Mouse (Mus musculus): ENCODE data around the gene Ddx27.

The Ddx27 gene

DNA sequence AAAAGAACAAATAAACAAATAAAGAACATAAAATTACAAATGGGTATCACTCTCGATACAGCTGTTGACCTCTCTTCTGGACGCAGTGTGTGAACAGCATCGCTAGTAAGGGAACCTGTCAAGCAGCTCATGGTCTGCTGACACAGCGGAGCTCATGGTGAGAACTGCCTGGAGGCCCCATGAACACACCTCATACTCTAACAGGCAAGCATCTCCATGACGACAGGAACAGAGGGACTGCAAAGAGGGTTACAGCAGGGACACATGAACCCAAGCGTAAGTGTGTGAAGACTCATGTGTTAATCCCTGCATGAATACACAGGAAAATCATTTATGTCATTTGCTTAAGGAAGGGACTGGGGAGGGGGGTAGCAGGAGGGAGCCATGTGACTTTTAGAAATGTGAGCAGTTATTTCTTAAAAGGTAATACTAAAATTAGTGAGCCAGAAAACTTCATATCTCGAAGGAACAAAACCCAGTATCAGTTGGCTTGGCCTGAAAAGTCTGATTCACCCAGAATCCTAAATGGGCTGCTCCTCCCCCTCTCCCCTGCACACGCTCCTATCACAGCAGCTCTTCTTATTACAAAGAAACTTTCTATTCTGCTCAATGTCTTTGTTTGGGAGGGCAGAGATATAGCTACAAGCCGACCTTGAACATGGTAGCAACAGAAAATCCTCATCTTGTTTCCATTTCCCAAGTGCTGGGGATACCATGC, 38.3 kb downstream of the Ddx27 start:
- ChIA-PET POLR2A (interaction anchor here in 3 of 4 experiments (0.6 to 5.8 kb wide), 27 partner anchors 8 to 451 kb away, joined by 3 to 36 read pairs (median 4); partner anchors contain the start of genes Znfx1 (in 3 of the 3) and Ddx27 (in 1 of the 3)), CTCF (interaction anchor here (0.6 to 1.7 kb wide), 7 partner anchors 19 to 1221 kb away, joined by 3 to 5 read pairs (median 3); partner anchors contain the start of gene Ddx27 (in 1 of the 4))

DNA sequence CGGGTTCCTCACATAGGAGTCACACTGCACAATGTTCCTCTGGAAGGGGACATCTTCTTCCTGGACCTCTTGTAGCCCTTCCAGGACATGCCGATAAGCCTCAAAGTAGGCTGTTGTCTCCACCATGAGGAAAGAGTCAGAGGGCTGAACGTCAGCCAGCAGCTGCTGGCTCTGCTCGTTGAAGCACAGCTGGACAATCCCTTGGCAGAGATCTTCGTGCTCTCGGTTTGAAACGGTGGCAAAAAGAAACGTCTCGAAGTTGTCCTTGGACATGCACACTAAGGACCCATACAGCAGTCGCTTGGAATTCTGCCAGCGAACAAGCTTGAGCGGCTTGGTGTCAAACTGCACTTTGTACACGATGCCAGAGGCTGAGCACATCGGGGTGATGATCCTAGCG, 40.4 kb downstream of the Ddx27 start:
- ChIA-PET CTCF (interaction anchor here in 1 of 4 experiments (1.2 kb wide), 1 partner anchor 15 kb away, joined by 3 read pairs; no protein-coding TSS in a partner anchor), POLR2A (interaction anchor here in 3 of 4 experiments (0.5 to 7.2 kb wide), 12 partner anchors 9 to 45 kb away, joined by 3 to 104 read pairs (median 9); partner anchors contain the start of gene Ddx27 (in 1 of the 3))

DNA sequence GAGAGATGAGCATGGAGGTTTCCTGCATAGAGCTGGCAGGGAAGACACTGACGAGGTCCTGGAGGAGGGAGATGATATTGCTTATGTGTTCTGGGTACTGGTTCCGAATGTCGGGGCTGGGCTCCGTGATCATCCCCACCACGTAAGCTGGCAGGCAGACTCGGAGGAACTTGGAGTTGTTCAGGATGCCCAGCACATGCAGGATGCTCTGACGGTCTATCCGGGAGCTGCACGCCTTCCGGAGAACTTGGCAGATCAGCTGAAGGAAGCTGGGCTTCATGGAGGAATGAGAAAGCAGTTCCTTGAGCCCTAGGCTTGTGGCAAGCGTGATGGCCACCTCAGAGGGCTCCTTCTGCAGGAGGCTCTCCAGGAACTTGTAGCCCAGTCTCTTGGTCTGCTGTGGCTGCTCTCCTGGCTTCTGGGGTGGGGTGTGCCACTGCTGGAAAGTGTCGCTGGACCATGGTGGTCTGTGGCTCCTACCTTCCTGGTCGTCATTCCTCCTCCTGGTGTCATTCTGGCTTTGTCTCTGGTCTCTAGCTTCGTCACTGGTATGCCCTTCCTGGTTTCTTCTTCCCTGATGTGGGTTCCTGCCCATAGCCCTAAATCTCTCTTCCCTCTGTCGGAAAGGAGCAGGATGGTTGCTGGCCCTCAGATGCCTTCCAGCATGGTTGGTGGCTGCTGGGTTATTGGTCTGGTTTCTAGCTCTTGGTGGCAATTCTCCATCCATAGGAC, 41.4 kb downstream of the Ddx27 start:
- POLR2A ChIA-PET, result interaction anchor here in 3 of 4 experiments (0.5 to 7.2 kb wide), 19 partner anchors 7 to 194 kb away, joined by 3 to 104 read pairs (median 9); partner anchors contain the start of gene Stau1 (in 2 of the 3)

DNA sequence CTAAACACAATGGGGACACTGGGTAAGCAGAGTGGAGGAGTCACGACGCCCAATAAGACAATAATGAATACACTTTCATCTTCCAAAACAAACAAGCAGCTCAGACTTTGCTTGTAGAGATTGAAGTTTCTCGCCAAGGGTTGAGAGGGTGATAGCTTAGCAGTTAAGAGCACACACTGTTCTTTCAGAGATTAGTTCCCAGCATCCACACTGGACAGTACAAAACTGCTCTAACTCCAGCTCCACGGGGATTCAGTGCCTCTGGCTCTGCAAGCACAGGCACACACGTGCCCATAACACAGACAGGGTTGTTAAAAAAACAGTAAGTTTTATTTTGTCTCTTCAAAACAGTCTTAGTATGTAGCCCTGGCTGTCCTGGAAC, 41.9 kb downstream of the Ddx27 start:
- CTCF ChIA-PET, result interaction anchor here in 1 of 4 experiments (4.8 kb wide), 1 partner anchor 15 kb away, joined by 22 read pairs; no protein-coding TSS in a partner anchor
- POLR2A ChIA-PET, result interaction anchor here (0.5 to 7.2 kb wide), 21 partner anchors 8 to 193 kb away, joined by 3 to 104 read pairs (median 5); partner anchors contain the start of gene Stau1 (in 2 of the 4)

More for the DNA sequence above, 41.4 kb downstream of the Ddx27 start:
- CTCF ChIA-PET, result interaction anchor here in 1 of 4 experiments (1.2 to 4.8 kb wide), 2 partner anchors 16 kb away, joined by 3 to 22 read pairs; no protein-coding TSS in a partner anchor

DNA sequence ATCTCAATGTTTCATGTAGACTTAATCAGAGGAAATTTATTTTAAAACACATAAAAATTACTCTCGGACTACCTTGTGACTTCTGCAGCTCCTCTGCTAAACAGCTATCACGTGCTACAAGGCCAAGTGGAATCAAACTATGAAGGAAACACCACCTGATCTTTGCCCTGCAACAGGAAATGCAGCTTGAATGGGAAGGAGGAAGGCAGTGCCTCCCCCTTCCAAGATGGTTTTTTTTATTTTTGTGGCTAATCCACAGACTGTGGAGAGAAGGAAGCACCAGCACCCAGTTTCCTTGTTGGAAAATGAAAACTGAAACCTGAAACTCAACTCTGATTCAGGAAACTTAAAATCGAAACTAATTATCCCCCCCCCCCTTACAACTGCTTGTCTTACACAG, 43.2 kb downstream of the Ddx27 start:
- POLR2A ChIA-PET, result interaction anchor here (0.6 to 7.2 kb wide), 34 partner anchors 8 to 603 kb away, joined by 3 to 104 read pairs (median 6); partner anchors contain the start of genes Stau1 (in 2 of the 4), Ddx27 (in 1 of the 4) and Gm20431 (in 1 of the 4)
- CTCF ChIA-PET, result interaction anchor here in 2 of 4 experiments (0.6 to 4.8 kb wide), 7 partner anchors 9 to 951 kb away, joined by 3 to 22 read pairs (median 5); no protein-coding TSS in a partner anchor

DNA sequence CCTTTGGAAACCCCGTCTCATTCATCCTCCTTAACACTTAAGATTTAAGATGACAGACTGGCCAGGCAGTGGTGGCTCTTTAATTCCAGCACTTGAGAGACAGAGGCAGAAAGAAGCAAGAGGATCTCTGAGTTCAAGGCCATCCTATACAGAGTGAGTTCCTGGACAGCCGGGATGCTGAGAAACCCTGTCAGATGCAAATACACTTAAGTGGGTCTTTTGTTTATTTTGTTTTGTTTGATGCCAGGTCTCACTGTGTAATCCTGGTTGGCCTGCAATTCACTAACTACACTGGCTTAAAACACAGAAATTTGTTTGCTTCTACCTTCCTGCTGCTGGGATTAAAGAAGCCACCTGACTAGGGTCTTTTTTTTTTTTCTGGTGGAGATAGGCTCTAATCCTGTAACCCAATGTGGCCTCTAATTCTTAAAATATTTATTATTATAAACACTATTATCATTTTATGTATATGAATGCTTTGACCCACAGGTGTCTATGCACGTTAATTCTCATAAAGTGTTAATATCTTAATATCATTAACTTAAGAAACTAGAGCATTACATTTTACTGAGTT, 43.9 kb downstream of the Ddx27 start:
- ChIA-PET POLR2A (interaction anchor here (0.6 to 7.2 kb wide), 38 partner anchors 7 to 551 kb away, joined by 3 to 104 read pairs (median 6); partner anchors contain the start of genes Ddx27 (in 1 of the 4) and Stau1 (in 1 of the 4)), CTCF (interaction anchor here in 3 of 4 experiments (0.6 to 4.8 kb wide), 5 partner anchors 13 to 950 kb away, joined by 4 to 22 read pairs (median 5); no protein-coding TSS in a partner anchor)

DNA sequence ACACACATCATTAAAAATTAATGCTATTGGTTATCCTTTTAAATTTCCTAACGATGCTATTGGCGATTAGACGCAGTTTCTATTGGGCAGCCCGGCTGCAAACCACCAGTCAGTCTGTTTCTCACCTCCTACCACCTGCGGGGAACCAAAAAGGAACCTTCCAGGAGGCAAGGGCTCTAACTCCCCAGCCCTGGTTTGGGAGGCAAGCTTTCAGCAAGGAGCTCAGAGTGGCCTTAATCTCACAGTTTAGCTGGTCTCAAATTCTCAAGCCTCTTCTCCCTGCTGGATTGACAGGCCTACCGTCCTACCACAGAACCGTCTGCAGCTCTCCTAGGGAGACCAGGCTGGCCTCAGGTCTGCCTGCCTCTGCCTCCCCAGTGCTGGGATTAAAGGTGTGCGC, 44.5 kb downstream of the Ddx27 start:
- ChIA-PET CTCF (interaction anchor here in 3 of 4 experiments (0.6 to 4.8 kb wide), 4 partner anchors 12 to 360 kb away, joined by 3 to 22 read pairs (median 5); no protein-coding TSS in a partner anchor), POLR2A (interaction anchor here (0.6 to 7.2 kb wide), 31 partner anchors 8 to 642 kb away, joined by 3 to 104 read pairs (median 4); partner anchors contain the start of genes Cse1l (in 1 of the 4) and Ddx27 (in 1 of the 4))

DNA sequence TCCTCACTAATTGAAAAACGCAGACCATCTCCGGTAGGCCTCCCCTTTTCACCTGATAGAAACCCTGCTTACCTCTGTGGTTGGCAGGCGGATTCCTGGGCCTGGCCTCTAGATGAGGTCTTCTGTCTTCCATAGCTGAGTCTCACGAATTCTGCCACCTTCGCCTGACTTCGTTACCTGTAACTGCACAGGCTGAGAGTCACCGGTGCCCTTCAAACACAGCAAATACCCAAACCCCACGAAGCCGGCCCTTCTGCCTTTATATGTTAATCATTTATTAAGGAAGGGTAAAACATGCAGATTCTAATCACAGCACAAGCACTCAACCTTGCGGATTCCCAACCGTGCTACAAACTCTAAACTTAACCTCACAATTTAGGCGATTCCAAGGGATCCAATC, 45.0 kb downstream of the Ddx27 start:
- ChIA-PET CTCF (interaction anchor here in 3 of 4 experiments (0.6 to 4.8 kb wide), 5 partner anchors 12 to 359 kb away, joined by 3 to 22 read pairs (median 3); no protein-coding TSS in a partner anchor), POLR2A (interaction anchor here (0.6 to 7.2 kb wide), 34 partner anchors 9 to 642 kb away, joined by 3 to 104 read pairs (median 4); partner anchors contain the start of genes Cse1l (in 1 of the 4) and Ddx27 (in 1 of the 4))

DNA sequence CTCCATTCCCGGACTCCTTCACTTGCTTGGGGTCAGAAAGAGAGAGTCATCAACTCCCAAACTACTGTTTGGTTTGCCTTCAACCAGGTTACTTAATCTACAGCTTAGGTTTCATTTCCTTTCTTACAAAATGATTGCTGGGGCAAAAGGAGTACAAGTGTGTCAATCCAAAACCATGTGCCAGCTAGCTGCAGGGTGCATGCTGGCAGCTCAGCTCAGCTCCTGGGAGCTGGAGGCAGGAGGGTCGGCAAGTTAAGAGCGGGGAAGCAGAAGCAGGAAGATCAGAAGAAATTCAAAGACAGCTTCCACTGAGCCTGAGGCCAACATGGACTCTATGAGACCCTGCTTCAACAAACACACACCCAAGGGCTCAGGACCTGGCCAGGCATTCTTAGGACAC, 45.4 kb downstream of the Ddx27 start:
- CTCF ChIA-PET, result interaction anchor here in 3 of 4 experiments (0.6 to 4.8 kb wide), 6 partner anchors 12 to 359 kb away, joined by 3 to 22 read pairs (median 4); no protein-coding TSS in a partner anchor
- POLR2A ChIA-PET, result interaction anchor here (0.5 to 7.2 kb wide), 31 partner anchors 8 to 373 kb away, joined by 3 to 104 read pairs (median 4); no protein-coding TSS in a partner anchor

DNA sequence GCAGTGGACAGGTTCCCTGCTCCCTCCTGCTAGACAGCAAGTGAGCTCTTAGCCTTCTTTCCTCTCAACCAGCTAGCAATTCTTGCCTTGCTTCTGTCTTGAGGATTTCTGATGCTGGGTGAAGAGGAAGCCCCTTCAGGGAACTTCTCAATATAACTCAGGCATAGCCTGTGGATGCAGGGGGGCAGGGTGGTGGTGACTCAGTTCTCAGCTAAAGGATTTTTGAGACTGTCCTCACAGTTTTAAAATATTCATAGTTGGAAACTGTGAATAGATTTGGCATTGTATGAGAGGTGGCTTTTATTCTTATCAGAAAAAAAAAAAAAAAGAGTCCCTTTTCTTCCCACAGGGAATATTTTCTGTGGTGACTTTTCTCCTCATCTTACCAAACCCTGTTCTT, 45.8 kb downstream of the Ddx27 start:
- ChIA-PET POLR2A (interaction anchor here (0.5 to 7.2 kb wide), 27 partner anchors 8 to 374 kb away, joined by 3 to 104 read pairs (median 4); no protein-coding TSS in a partner anchor), CTCF (interaction anchor here (0.6 to 1.3 kb wide), 4 partner anchors 30 to 471 kb away, joined by 3 to 9 read pairs (median 4); no protein-coding TSS in a partner anchor)

DNA sequence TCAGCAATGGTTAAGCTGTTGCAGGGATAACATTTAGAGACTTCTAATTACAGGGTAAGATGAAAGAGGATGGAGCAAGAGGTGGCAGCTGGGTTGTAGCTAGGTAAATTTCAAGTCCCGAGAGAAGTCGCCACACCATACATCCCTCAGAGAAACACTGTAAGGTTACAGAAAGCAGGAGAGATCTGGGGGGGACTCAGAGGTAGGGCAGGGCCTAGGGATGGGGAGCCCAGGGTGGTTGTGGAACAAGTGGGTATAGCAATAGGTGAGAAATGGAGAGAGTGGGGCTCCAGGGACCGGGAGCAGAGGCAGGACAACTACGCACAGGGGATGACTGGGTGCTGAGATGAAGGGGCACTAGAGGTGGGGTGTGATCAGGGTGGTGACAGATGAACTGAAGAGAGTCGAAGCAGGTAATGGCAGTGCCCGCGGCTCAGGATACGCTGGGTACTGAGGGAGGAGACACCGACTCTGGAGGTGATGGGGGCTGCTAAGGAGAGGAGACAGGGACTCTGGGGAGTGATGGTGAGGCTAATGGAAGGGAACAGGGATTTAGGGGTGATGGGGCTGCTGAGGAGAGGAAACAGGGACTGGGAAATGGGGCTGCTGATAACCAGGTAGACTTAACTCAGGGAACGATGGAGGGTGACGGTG, 46.5 kb downstream of the Ddx27 start:
- CTCF ChIA-PET, result interaction anchor here in 1 of 4 experiments (0.7 kb wide), 1 partner anchor 470 kb away, joined by 9 read pairs; no protein-coding TSS in a partner anchor
- POLR2A ChIA-PET, result interaction anchor here in 3 of 4 experiments (0.7 to 7.2 kb wide), 9 partner anchors 8 to 139 kb away, joined by 3 to 104 read pairs (median 7); no protein-coding TSS in a partner anchor

DNA sequence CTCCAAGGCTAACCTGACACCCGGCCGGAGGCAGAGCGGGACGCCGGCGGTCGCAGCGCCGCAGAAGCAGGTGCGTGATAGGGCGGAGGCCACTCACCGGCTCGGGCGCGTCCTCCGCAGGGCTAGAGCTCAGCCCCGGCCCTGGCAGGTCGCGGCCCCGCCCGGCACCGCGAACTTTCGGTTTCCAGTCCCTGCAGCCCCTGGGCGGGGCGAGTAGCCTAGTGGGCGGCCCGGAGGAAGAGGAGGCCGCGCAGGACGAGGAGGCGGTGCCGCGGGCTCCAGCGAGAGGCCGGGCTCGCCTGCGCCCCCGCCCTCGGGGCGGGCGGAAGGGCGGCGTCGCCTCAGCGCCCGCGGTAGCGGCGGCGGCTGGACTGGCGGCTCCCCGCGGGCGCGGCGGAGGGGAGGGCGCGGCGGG, 47.5 kb downstream of the Ddx27 start:
- POLR2A ChIA-PET, result interaction anchor here (0.6 to 1.8 kb wide), 116 partner anchors 9 to 1705 kb away, joined by 3 to 94 read pairs (median 4); partner anchors contain the start of genes Ddx27 (in 4 of the 4), Cse1l (in 3 of the 4), Stau1 (in 3 of the 4) and Kcnb1 (in 2 of the 4)
- CTCF ChIA-PET, result interaction anchor here in 3 of 4 experiments (0.6 to 1.5 kb wide), 7 partner anchors 10 to 378 kb away, joined by 3 to 19 read pairs (median 4); no protein-coding TSS in a partner anchor

DNA sequence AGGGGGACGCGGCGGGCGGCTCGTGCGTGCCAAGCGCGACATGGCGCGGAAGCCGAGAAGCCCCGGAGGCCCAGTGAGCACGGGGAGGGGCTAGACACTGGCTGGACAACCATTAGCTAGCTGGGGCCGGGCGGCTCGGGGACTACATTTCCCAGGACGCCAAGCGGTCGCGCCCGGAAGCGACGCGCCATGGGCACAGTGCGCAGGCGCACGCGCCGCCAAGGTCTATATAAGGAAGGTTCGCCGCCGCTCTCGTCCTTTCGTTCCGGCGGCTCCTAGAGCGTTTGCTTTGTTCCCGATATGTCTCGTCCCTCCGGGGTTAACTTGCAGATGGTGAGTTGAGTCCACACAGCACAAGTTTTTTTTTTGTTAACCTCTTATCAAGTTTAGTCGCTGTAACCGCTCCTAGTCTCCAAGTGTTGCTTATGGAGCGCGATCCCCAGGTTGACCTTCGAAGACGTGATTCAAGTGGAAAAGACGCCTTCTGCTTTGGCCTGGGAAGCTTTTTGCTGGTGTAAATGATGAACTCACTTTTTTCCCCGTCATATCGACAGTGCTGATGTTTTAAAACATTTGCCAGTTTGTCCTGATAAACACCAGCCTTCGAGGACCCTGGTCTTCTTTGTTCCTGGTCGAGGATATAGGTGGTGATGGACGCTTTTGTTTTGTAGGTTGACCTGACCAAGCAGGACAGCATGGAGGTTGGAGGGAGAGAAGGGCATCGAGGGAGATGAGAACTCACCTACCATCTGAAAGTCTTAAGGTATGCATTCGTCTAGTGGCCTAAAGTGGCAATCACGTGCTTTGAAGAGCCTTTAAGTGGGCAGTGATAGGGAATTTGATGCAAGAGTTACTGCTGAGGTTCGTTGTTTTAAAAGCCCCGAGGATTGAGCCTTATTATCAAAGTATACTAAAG, 48.2 kb downstream of the Ddx27 start, which contains the start of gene Znfx1:
Gene Znfx1, minus strand, starts transcription at position 51 of the 916 bp plus-strand sequence.
- ChIA-PET CTCF (interaction anchor here (0.6 to 1.5 kb wide), 8 partner anchors 9 to 377 kb away, joined by 3 to 19 read pairs (median 4); no protein-coding TSS in a partner anchor), POLR2A (interaction anchor here (0.5 to 1.8 kb wide), 118 partner anchors 8 to 1704 kb away, joined by 3 to 94 read pairs (median 4); partner anchors contain the start of genes Ddx27 (in 4 of the 4), Cse1l (in 3 of the 4), Stau1 (in 3 of the 4) and Kcnb1 (in 2 of the 4))

DNA sequence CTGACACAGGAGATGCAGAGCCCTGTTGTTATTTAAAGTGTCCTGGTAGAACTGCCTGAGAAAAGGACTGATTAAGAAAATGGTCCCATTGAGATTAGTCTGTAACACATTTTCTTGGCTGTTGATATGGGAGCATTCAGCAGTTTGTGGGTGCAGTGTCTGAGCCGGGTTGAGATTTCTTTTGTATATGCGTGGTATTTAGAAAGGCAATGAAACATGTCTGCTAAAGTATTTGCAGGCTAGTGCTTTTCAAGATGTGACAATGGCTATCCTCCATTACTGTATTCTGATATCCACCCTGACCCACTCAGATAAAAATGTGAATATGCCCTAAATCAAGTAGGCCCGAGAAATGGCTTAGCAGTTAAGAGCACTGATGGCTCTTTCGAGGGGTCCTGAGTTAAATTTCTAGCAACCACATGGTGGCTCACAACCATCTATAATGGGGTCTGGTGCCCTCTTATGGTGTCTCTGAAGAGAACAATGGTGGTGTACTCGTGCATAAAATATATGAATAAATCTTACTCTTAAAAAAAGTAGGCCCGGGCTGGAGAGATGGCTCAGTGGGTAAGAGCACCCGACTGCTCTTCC, 49.0 kb downstream of the Ddx27 start:
- POLR2A ChIA-PET, result interaction anchor here (0.5 to 3.1 kb wide), 55 partner anchors 7 to 806 kb away, joined by 3 to 94 read pairs (median 5); partner anchors contain the start of genes Ddx27 (in 2 of the 4) and Stau1 (in 2 of the 4)
- CTCF ChIA-PET, result interaction anchor here in 1 of 4 experiments (1.1 kb wide), 1 partner anchor 8 kb away, joined by 4 read pairs; no protein-coding TSS in a partner anchor
